Mouse (Mus musculus): ENCODE results near the gene Xpa.

- TF ChIP-seq EP300 (IDR thresholded peaks at IDR 0.05; ENCODE audit: insufficient read depth, low read depth, low read length), result no peak
- no peak for TF ChIP-seq POLR2A (IDR thresholded peaks at IDR 0.05; ENCODE audit: insufficient read depth, low read depth, low read length)
- TF ChIP-seq CTCF (IDR thresholded peaks at IDR 0.05), result no peak
Observed at GRCm38 (mm10) chr4:46131791-46132190, 64.3 kb downstream of the Xpa start.
